Comparison of ENCODE assay signal across 14 mouse cellular contexts in the genomic region with DNA sequence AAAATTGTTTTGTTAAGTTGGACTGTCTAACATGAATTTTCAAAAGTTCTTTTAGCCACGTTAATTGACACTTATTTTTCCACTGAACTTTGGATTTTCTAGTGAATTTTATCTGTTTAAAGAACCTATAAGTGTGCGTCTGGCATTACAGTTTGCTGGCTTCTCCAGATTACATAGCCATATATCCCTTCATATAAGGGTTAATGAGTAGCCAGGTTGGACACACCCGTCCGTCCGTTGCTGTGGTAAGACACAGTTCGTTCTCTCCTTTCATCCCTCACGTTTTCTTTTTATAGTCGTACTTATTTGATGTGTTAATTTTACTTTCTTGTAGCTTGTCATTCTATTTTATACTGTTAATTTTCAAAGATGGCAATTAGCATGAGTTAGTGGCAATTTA. TPM values are rescaled to one million over a fixed set of nuclear protein-coding genes. Genes with fewer than 3 reads are reported as not detected.
DNase-seq lines count a peak whose midpoint lies in the region; ATAC-seq and TF ChIP-seq lines count a peak whose summit lies in the region.
"Had no signal": no experiment of that assay in that cellular context is flagged by ENCODE, and none has a peak within 500 bp of the region (broad histone marks: within the 10 kb centered on the region; RNA-seq: fewer than 3 reads in every experiment).

No protein-coding gene starts in this region.

- H3K9ac ChIP-seq in lung, embryonic 15.5 days: no peak overlapping the region
- H3K9ac ChIP-seq in intestine, postnatal 0 days (ENCODE audit: low read depth, low read length): no peak overlapping the region
- H3K9ac ChIP-seq in stomach, embryonic 15.5 days: no peak overlapping the region

- no peaks in the 10 kb centered on the region for H3K9me3 ChIP-seq in lung, embryonic 15.5 days
- H3K9me3 ChIP-seq in intestine, postnatal 0 days (ENCODE audit: control insufficient read depth): no peaks in the 10 kb centered on the region
- no peaks in the 10 kb centered on the region for H3K9me3 ChIP-seq in stomach, embryonic 15.5 days
- no peaks in the 10 kb centered on the region for H3K9me3 ChIP-seq in forebrain, embryonic 10.5 days

- intact Hi-C loops in gastrocnemius, adult 2 months (cut with DNase I): loop anchor here (5.0 kb wide), 1 partner anchor 47 kb away; no protein-coding TSS in a partner anchor
- intact Hi-C loops in gastrocnemius, postnatal 36 days (cut with DNase I): no loop called here

- DNase-seq in gastrocnemius, adult 2 months: no peak
- no peak for DNase-seq in gastrocnemius, postnatal 36 days
- no peak for DNase-seq in lung, postnatal 25 days (ENCODE audit: low spot score)
- DNase-seq in forebrain, embryonic 10.5 days (ENCODE audit: extremely low spot score, low spot score): no peak
- no peak for DNase-seq in natural killer cell, adult 2 months (ENCODE audit: low spot score in 2 of 2)
- DNase-seq: cerebellum, adult 2 months; heart, postnatal 14 days; kidney, adult 18-20 months; right cerebral cortex, postnatal 14 days had no signal

- H3K36me3 ChIP-seq in lung, embryonic 15.5 days: no peaks in the 10 kb centered on the region
- no peaks in the 10 kb centered on the region for H3K36me3 ChIP-seq in intestine, postnatal 0 days (ENCODE audit: control insufficient read depth, insufficient read depth)
- no peaks in the 10 kb centered on the region for H3K36me3 ChIP-seq in stomach, embryonic 15.5 days
- no peaks in the 10 kb centered on the region for H3K36me3 ChIP-seq in forebrain, embryonic 10.5 days (replicated peaks)

- peak overlapping the region; percentile 29; the same call in 1 of the 2 replicates for H3K4me2 ChIP-seq in lung, embryonic 15.5 days
- H3K4me2 ChIP-seq in intestine, postnatal 0 days (replicated peaks; ENCODE audit: low read depth): peak overlapping the region; percentile 54
- peak overlapping the region; percentile 42 for H3K4me2 ChIP-seq in stomach, embryonic 15.5 days
- H3K4me2 ChIP-seq: midbrain, embryonic 11.5 days had no signal

- H3K4me1 ChIP-seq in lung, embryonic 15.5 days: peaks cover 23% of the 10 kb centered on the region; the same call in 1 of the 2 replicates
- 0 out of 2 replicates have a peak, but pooled peaks cover 6% of the 10 kb centered on the region for H3K4me1 ChIP-seq in intestine, postnatal 0 days (replicated peaks; ENCODE audit: control insufficient read depth, insufficient read depth, low read length)
- H3K4me1 ChIP-seq in stomach, embryonic 15.5 days: no peaks in the 10 kb centered on the region
- H3K4me1 ChIP-seq in forebrain, embryonic 10.5 days: peaks cover 8% of the 10 kb centered on the region; the same call in 1 of the 2 replicates

- TF ChIP-seq CTCF in gastrocnemius, adult 2 months (IDR thresholded peaks at IDR 0.05): no peak
- no peak for TF ChIP-seq CTCF in intestine, postnatal 0 days (IDR thresholded peaks at IDR 0.05; ENCODE audit: low read depth)

- no peak for ATAC-seq in lung, embryonic 15.5 days (ENCODE audit: borderline replicate concordance, extremely low read depth, low FRiP score, low TSS enrichment)
- peak; percentile 92 for ATAC-seq in intestine, postnatal 0 days
- peak; percentile 85 for ATAC-seq in stomach, embryonic 15.5 days (ENCODE audit: insufficient read depth, low FRiP score, low read depth)

- H3K4me3 ChIP-seq in gastrocnemius, adult 2 months: no peak overlapping the region
- H3K4me3 ChIP-seq in lung, embryonic 15.5 days: peak overlapping the region; percentile 25
- peak overlapping the region; percentile 31; the same call in 1 of the 2 replicates for H3K4me3 ChIP-seq in intestine, postnatal 0 days (ENCODE audit: low read depth, low read length)
- H3K4me3 ChIP-seq in stomach, embryonic 15.5 days (replicated peaks): peak overlapping the region; percentile 37; the same call in 1 of the 2 replicates
- no peak overlapping the region for H3K4me3 ChIP-seq in forebrain, embryonic 10.5 days
- H3K4me3 ChIP-seq: left cerebral cortex, adult 2 months had no signal

- no peaks in the 10 kb centered on the region for H3K27me3 ChIP-seq in lung, embryonic 15.5 days
- no peaks in the 10 kb centered on the region for H3K27me3 ChIP-seq in intestine, postnatal 0 days (replicated peaks; ENCODE audit: control insufficient read depth, insufficient read depth, low read length)
- H3K27me3 ChIP-seq in stomach, embryonic 15.5 days (replicated peaks): no peaks in the 10 kb centered on the region
- H3K27me3 ChIP-seq in forebrain, embryonic 10.5 days (ENCODE audit: poor library complexity, severe bottlenecking): no peaks in the 10 kb centered on the region

- 49% methylated on average over 8 of the region's 8 CpGs for WGBS in lung, embryonic 15.5 days
- WGBS in intestine, postnatal 0 days: 35% methylated on average over 8 of the region's 8 CpGs
- WGBS in stomach, embryonic 15.5 days: 57% methylated on average over 8 of the region's 8 CpGs
- WGBS in forebrain, embryonic 10.5 days: 94% methylated on average over 8 of the region's 8 CpGs

- H3K27ac ChIP-seq in gastrocnemius, adult 2 months: peak overlapping the region; percentile 68
- peak overlapping the region; percentile 63 for H3K27ac ChIP-seq in lung, embryonic 15.5 days
- H3K27ac ChIP-seq in intestine, postnatal 0 days (ENCODE audit: low read depth, low read length): no peak overlapping the region
- H3K27ac ChIP-seq in stomach, embryonic 15.5 days: peak overlapping the region; percentile 88
- no peak overlapping the region for H3K27ac ChIP-seq in forebrain, embryonic 10.5 days

RNA-seq across cellular contexts. Expression of gene Wbp4, which starts 33.8 kb away (rescaled TPM):
- 10 to 100 TPM; 19.3 to 25.7 TPM for total RNA-seq in gastrocnemius, adult 2 months (2021)
- total RNA-seq in gastrocnemius, postnatal 36 days (2021): 10 to 100 TPM; 16.0 to 19.9 TPM
- 38.0 and 40.0 TPM in 2 replicates for polyA plus RNA-seq in lung, embryonic 15.5 days (2015; fragmentation: Nextera tagmentation; extraction: Ambion mirVana)
- polyA plus RNA-seq in intestine, postnatal 0 days (2015; fragmentation: Nextera tagmentation; extraction: Ambion mirVana): 29.8 and 31.0 TPM in 2 replicates
- 41.0 and 41.5 TPM in 2 replicates for polyA plus RNA-seq in stomach, embryonic 15.5 days (2015; fragmentation: Nextera tagmentation; extraction: Ambion mirVana)
- 45.6 and 51.5 TPM in 2 replicates for polyA plus RNA-seq in forebrain, embryonic 10.5 days (2016; fragmentation: Nextera tagmentation; extraction: Ambion mirVana)

RNA-seq across cellular contexts. Expression of gene Elf1, which starts 34.1 kb away (rescaled TPM):
- 1 to 10 TPM; 4.6 to 6.0 TPM for total RNA-seq in gastrocnemius, adult 2 months (2021)
- total RNA-seq in gastrocnemius, postnatal 36 days (2021): 1 to 10 TPM; 4.8 to 4.9 TPM
- polyA plus RNA-seq in lung, embryonic 15.5 days (2015; fragmentation: Nextera tagmentation; extraction: Ambion mirVana): 17.5 and 18.8 TPM in 2 replicates
- 19.2 and 20.0 TPM in 2 replicates for polyA plus RNA-seq in intestine, postnatal 0 days (2015; fragmentation: Nextera tagmentation; extraction: Ambion mirVana)
- polyA plus RNA-seq in stomach, embryonic 15.5 days (2015; fragmentation: Nextera tagmentation; extraction: Ambion mirVana): 25.1 and 26.1 TPM in 2 replicates
- 3.8 TPM in 2 replicates for polyA plus RNA-seq in forebrain, embryonic 10.5 days (2016; fragmentation: Nextera tagmentation; extraction: Ambion mirVana)

Comparison
In these comparisons a context has a peak if more than half of its experiments do, and no peak if none do; other contexts are left out.
1. H3K27ac ChIP-seq: peak in gastrocnemius, adult 2 months (single experiment), lung, embryonic 15.5 days (single experiment) and stomach, embryonic 15.5 days (single experiment); none in intestine, postnatal 0 days (single experiment) and forebrain, embryonic 10.5 days (single experiment).
2. H3K4me3 ChIP-seq: peak in lung, embryonic 15.5 days (single experiment), intestine, postnatal 0 days (single experiment) and stomach, embryonic 15.5 days (single experiment); none in gastrocnemius, adult 2 months (single experiment) and forebrain, embryonic 10.5 days (single experiment).
3. Peak in every context shown above with its lines, with median percentiles within 50 percentile points of each other: H3K4me2 ChIP-seq.